Mouse (Mus musculus) CH12.LX (cell line): ENCODE data around the gene Egfl7. TPM values are rescaled to one million over a fixed set of nuclear protein-coding genes. Genes with fewer than 3 reads are reported as not detected.

Source experiments
- DNase-seq: peaks from one replicate; pipeline ENCODE4 v3.0.0-alpha.2; 2013; ENCODE audit errors: extremely low read depth
- H3K27ac ChIP-seq: 2 replicates; pipeline ENCODE4 v1.5.1; 2012; ENCODE audit warnings: low read depth, mild to moderate bottlenecking, control low read depth, moderate library complexity; ENCODE audit not compliant: insufficient read depth
- H3K27me3 ChIP-seq: replicated peaks from 2 replicates; pipeline ENCODE3; 2012; ENCODE audit warnings: inconsistent platforms
- H3K36me3 ChIP-seq, 2 experiments: replicated peaks in 1 of 2; 2 replicates each; pipeline versions ENCODE3 to v1.6.1; 2012; ENCODE audit warnings: inconsistent platforms in 1 of 2, low read length in 1 of 2, mild to moderate bottlenecking in 1 of 2, mixed read lengths in 1 of 2, moderate library complexity in 1 of 2; ENCODE audit not compliant: control insufficient read depth in 1 of 2, insufficient read depth in 1 of 2
- H3K4me1 ChIP-seq, 2 experiments: 2 replicates each; pipeline ENCODE4 v1.6.1; 2012; ENCODE audit warnings: inconsistent platforms in 1 of 2, moderate library complexity in 1 of 2; ENCODE audit not compliant: insufficient read depth in 2 of 2, control insufficient read depth in 1 of 2
- H3K4me2 ChIP-seq: 2 replicates; pipeline ENCODE4 v1.6.1; 2012; ENCODE audit warnings: low read depth, mild to moderate bottlenecking, control low read depth; ENCODE audit not compliant: poor library complexity, insufficient read depth, severe bottlenecking
- H3K4me3 ChIP-seq, 3 experiments: fragments of 150-350 bp in 1 of 3; sonication (generic) in 1 of 3; replicated peaks in 1 of 3; 2 replicates each; pipeline versions ENCODE3 to v1.5.1; 2011 to 2012; ENCODE audit warnings: low read depth in 2 of 3, low read length in 2 of 3, mild to moderate bottlenecking in 2 of 3, moderate library complexity in 2 of 3, control low read depth in 1 of 3, improper control_type of control experiment in 1 of 3, inconsistent platforms in 1 of 3, mixed read lengths in 1 of 3; ENCODE audit not compliant: poor library complexity in 1 of 3
- H3K79me2 ChIP-seq: replicated peaks from 2 replicates; pipeline ENCODE4 v1.6.1; 2012; ENCODE audit warnings: mild to moderate bottlenecking, moderate library complexity; ENCODE audit not compliant: control insufficient read depth, poor library complexity, insufficient read depth, severe bottlenecking; ENCODE audit errors: extremely low read depth
- H3K9ac ChIP-seq: 2 replicates; pipeline ENCODE4 v1.6.1; 2012; ENCODE audit warnings: low read depth, mild to moderate bottlenecking, control low read depth, moderate library complexity; ENCODE audit not compliant: insufficient read depth
- H3K9me3 ChIP-seq: replicated peaks from 2 replicates; pipeline ENCODE3; 2012; ENCODE audit warnings: low read length, inconsistent platforms, mixed read lengths
- CHD1 ChIP-seq: IDR thresholded peaks from 2 replicates; pipeline ENCODE4 v1.6.1; 2012; ENCODE audit warnings: low read depth, low read length, improper control_type of control experiment, inconsistent platforms
- CHD2 ChIP-seq: IDR thresholded peaks from 2 replicates; pipeline ENCODE4 v1.6.1; 2011; ENCODE audit warnings: low read length, improper control_type of control experiment
- EP300 ChIP-seq: IDR thresholded peaks from 2 replicates; pipeline ENCODE4 v1.6.1; 2011; ENCODE audit warnings: low read length, improper control_type of control experiment
- GABPA ChIP-seq: IDR thresholded peaks from 2 replicates; pipeline ENCODE4 v1.6.1; 2012; ENCODE audit warnings: low read depth, low read length, improper control_type of control experiment, inconsistent platforms; ENCODE audit not compliant: insufficient replicate concordance
- HCFC1 ChIP-seq: IDR thresholded peaks from 2 replicates; pipeline ENCODE4 v1.6.1; 2012; ENCODE audit warnings: low read depth, mild to moderate bottlenecking, inconsistent platforms, low read length, improper control_type of control experiment
- IRF4 ChIP-seq: IDR thresholded peaks from 2 replicates; pipeline ENCODE4 v1.6.1; 2014; ENCODE audit warnings: low read depth, mild to moderate bottlenecking, inconsistent platforms, low read length, improper control_type of control experiment
- JUND ChIP-seq: conservative IDR thresholded peaks from 2 replicates; pipeline ENCODE4 v1.6.1; 2011; ENCODE audit warnings: low read depth, low read length, improper control_type of control experiment
- MAX ChIP-seq: IDR thresholded peaks from 2 replicates; pipeline ENCODE4 v1.6.1; 2011; ENCODE audit warnings: low read length, improper control_type of control experiment
- MXI1 ChIP-seq: IDR thresholded peaks from 2 replicates; pipeline ENCODE4 v1.6.1; 2011; ENCODE audit warnings: mild to moderate bottlenecking, low read depth, low read length, improper control_type of control experiment
- MYC ChIP-seq: IDR thresholded peaks from 2 replicates; pipeline ENCODE4 v1.6.1; 2011; ENCODE audit warnings: low read depth, mild to moderate bottlenecking, improper control_type of control experiment, low read length
- NELFE ChIP-seq: IDR thresholded peaks from 2 replicates; pipeline ENCODE4 v1.6.1; 2011; ENCODE audit warnings: low read depth, low read length, improper control_type of control experiment
- POLR2A ChIP-seq: IDR thresholded peaks from 2 replicates; pipeline ENCODE4 v1.6.1; 2011; ENCODE audit warnings: low read depth, mild to moderate bottlenecking, improper control_type of control experiment, low read length
- POLR2AphosphoS2 ChIP-seq: IDR thresholded peaks from 2 replicates; pipeline ENCODE4 v1.6.1; 2011; ENCODE audit warnings: low read depth, low read length, improper control_type of control experiment
- RAD21 ChIP-seq: IDR thresholded peaks from 2 replicates; pipeline ENCODE4 v1.6.1; 2011; ENCODE audit warnings: low read depth, mild to moderate bottlenecking, low read length, improper control_type of control experiment, moderate library complexity
- RCOR1 ChIP-seq: conservative IDR thresholded peaks from 2 replicates; pipeline ENCODE4 v1.6.1; 2012; ENCODE audit warnings: low read depth, mild to moderate bottlenecking, inconsistent platforms, low read length, improper control_type of control experiment
- SMC3 ChIP-seq: IDR thresholded peaks from 2 replicates; pipeline ENCODE4 v1.6.1; 2011; ENCODE audit warnings: low read depth, low read length, improper control_type of control experiment
- TBP ChIP-seq: conservative IDR thresholded peaks from 2 replicates; pipeline ENCODE4 v1.6.1; 2011; ENCODE audit warnings: low read depth, low read length, improper control_type of control experiment
- UBTF ChIP-seq: IDR thresholded peaks from 2 replicates; pipeline ENCODE4 v1.6.1; 2012; ENCODE audit warnings: low read depth, mild to moderate bottlenecking, inconsistent platforms, low read length, improper control_type of control experiment, moderate library complexity
- USF1 ChIP-seq: IDR thresholded peaks from 2 replicates; pipeline ENCODE4 v1.6.1; 2014; ENCODE audit warnings: low read depth, mild to moderate bottlenecking, inconsistent platforms, low read length, improper control_type of control experiment
- USF2 ChIP-seq: conservative IDR thresholded peaks from 2 replicates; pipeline ENCODE4 v1.6.1; 2011; ENCODE audit warnings: low read depth, low read length, improper control_type of control experiment
- ZC3H11A ChIP-seq: IDR thresholded peaks from 2 replicates; pipeline ENCODE4 v1.6.1; 2012; ENCODE audit warnings: low read depth, mild to moderate bottlenecking, inconsistent platforms, low read length, improper control_type of control experiment
- ZKSCAN1 ChIP-seq: IDR thresholded peaks from 2 replicates; pipeline ENCODE4 v1.6.1; 2012; ENCODE audit warnings: low read depth, inconsistent platforms, low read length, improper control_type of control experiment, borderline replicate concordance
- ZMIZ1 ChIP-seq: IDR thresholded peaks from 2 replicates; pipeline ENCODE4 v1.6.1; 2012; ENCODE audit warnings: low read depth, mild to moderate bottlenecking, inconsistent platforms, low read length, improper control_type of control experiment
- ZNF384 ChIP-seq: IDR thresholded peaks from 2 replicates; pipeline ENCODE4 v1.6.1; 2012; ENCODE audit warnings: low read depth, low read length, improper control_type of control experiment, inconsistent platforms
- dilution Hi-C: fragments of 300-500 bp; cut with MboI; formaldehyde crosslinking; loops from 2 replicates; pipeline ENCODE4 v1.14.3; 2020; ENCODE audit warnings: low sequenced_read_pairs; ENCODE audit not compliant: extremely low pct_unique_long_range_greater_than_20kb, extremely low pct_ligation_motif_present
- in situ Hi-C: fragments of 300-500 bp; cut with MboI; formaldehyde crosslinking; loops from 3 replicates; pipeline ENCODE4 v1.14.3; 2019; ENCODE audit warnings: low sequenced_read_pairs, low pct_ligation_motif_present, low pct_unique_long_range_greater_than_20kb, mixed read lengths
- polyA plus RNA-seq: library from polyadenylated mRNA; unstranded; fragments of >175 nt; gene quantifications from 2 replicates; pipeline ENCODE4 v1.2.1, GENCODE M21; 2012; ENCODE audit warnings: low read depth; ENCODE audit not compliant: insufficient read length
- total RNA-seq, 2 experiments: library from RNA; depleted of rRNA; stranded (reverse); fragments of 300-350 nt in 1 of 2; fragments of >200 nt in 1 of 2; gene quantifications; 2 replicates each; pipeline ENCODE4 v1.2.3; 2012 to 2014

Gene Egfl7
- total and polyA plus RNA-seq, 3 experiments, result 20.1 to 39.3 (median 24.7) TPM

DNA sequence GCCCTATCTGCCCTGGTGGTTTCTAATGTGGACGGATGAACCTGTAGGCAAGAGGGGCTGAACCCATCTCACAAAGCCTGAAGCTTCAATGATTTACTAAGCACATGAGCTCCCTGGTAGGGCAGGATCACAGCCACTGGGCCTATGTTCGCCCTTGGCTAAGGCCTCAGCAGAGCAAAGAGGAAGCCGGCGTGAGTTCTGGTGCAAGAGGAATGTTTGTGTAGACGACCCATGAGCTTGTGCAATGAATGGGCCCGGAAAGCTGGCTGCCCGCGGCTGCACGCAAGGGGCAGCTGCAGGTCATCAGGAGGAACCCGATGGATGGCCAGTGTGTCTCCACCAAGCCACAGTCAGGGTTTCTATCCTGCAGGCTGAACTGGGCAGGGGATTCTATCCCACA is 30.0 kb upstream of the Egfl7 start:
- no peaks in the 10 kb centered on the region for H3K79me2 ChIP-seq
- dilution Hi-C loops (no loop called here), in situ Hi-C loops (loop anchor here (5.0 kb wide), 2 partner anchors 42 to 98 kb away; no protein-coding TSS in a partner anchor)
- no peak overlapping the region for H3K4me2 ChIP-seq
- no peaks in the 10 kb centered on the region for H3K36me3 ChIP-seq
- DNase-seq, result no peak
- H3K27me3 ChIP-seq, result no peaks in the 10 kb centered on the region
- no peak overlapping the region for H3K9ac ChIP-seq
- peaks cover 10 to 23% of the 10 kb centered on the region in 2 experiments for H3K4me1 ChIP-seq
- no peak overlapping the region for H3K4me3 ChIP-seq
- TF ChIP-seq GABPA, result no peak
- TF ChIP-seq ZKSCAN1, result no peak
- no peak for TF ChIP-seq CHD2
- no peak for TF ChIP-seq POLR2A
- TF ChIP-seq RAD21, result no peak
- TF ChIP-seq EP300, result no peak
- TF ChIP-seq RCOR1, result no peak
- no peak for TF ChIP-seq JUND
- no peak for TF ChIP-seq CHD1
- TF ChIP-seq HCFC1, result no peak
- TF ChIP-seq USF1, result no peak
- TF ChIP-seq MYC, result no peak
- TF ChIP-seq MAX, result no peak
- TF ChIP-seq ZMIZ1, result no peak
- no peak for TF ChIP-seq USF2
- TF ChIP-seq ZC3H11A, result no peak
- TF ChIP-seq ZNF384, result no peak
- no peak for TF ChIP-seq NELFE
- TF ChIP-seq TBP, result no peak
- no peak overlapping the region for H3K27ac ChIP-seq
- no peaks in the 10 kb centered on the region for H3K9me3 ChIP-seq

- dilution Hi-C loops (no loop called here), in situ Hi-C loops (no loop called here)
- Histone ChIP-seq H3K27me3 (no peaks in the 10 kb centered on the region), H3K4me2 (no peak overlapping the region), H3K4me1 (peaks cover 10 to 23% of the 10 kb centered on the region in 2 experiments), H3K9ac (no peak overlapping the region), H3K9me3 (no peaks in the 10 kb centered on the region), H3K79me2 (no peaks in the 10 kb centered on the region), H3K27ac (no peak overlapping the region), H3K36me3 (no peaks in the 10 kb centered on the region), H3K4me3 (no peak overlapping the region)
- DNase-seq, result no peak
- TF ChIP-seq NELFE (no peak), SMC3 (no peak), UBTF (no peak), IRF4 (no peak), POLR2AphosphoS2 (no peak), MXI1 (no peak)
These were observed 29.6 kb upstream of the Egfl7 start for GRCm38 (mm10) chr2:26550205-26550604.
